Mouse (Mus musculus) lung, postnatal 10 days (tissue): ENCODE results near the gene Zfp575.
A peak's percentile ranks its signal among the peaks of the same experiment; 100 is the strongest.

Source experiments
- DNase-seq: peaks from one replicate; pipeline ENCODE4 v3.0.0; 2021

Zfp575 gene

DNA sequence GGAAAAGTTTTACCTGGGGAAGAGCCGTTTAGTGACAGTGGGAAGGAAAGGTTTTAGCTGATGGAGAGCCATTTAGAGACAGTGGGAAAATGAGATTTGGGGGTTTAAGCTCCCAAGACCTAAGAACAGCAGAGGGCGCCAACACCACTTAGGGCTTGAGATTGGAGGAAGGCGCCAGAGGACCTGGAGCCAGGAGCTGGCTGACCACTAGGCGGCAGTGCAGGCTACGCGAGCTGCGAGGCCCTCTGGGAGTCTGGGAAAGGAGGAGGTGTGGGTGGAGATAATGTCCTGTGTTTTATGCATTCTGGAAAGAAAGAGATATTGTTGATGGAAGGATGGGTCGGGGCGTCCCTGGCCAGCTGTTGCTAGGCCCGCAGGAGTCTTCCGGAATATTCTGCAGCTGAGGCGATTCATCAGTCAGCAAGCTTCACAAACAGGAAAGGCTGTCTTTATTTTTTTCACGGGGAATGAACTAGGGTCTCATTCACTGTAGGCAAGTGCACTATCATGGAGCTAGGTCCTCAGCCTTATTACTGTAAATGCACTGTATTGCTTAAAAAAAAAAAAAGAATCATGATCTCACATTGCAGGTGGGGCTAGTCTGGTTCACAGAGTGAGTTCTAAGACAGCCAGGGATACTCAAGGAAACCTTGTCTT lies 13.6 kb upstream of the Zfp575 start:
- DNase-seq: peak; percentile 98

GRCm38 (mm10) chr7:24599211-24600067 lies 12.0 kb upstream of the Zfp575 start:
- peak; percentile 49 for DNase-seq

- DNase-seq: no peak
Measured at GRCm38 (mm10) chr7:24598121-24598520, 10.7 kb upstream of the Zfp575 start.

DNA sequence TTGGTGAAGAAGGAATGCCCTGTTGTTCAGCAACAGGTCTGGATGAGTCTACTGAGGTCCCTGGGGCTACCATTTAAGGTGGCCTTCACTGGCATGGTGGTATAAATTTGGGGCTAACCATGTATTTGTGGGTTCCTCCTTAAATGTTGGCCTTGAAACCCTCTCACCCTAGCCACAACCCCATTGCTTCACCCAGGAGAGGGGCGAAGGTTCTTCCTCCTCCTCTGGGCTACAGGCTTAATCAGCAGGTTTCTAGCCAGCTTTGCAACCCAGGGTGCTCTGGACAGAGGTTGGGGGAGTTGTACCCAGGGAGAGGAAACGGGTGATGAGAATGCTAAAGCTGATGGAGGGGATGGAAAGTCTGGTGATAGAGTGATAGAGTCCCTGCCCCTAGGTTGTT lies 8.0 kb upstream of the Zfp575 start:
- DNase-seq: no peak

GRCm38 (mm10) chr7:24594309-24594803 lies 6.9 kb upstream of the Zfp575 start:
- no peak for DNase-seq

DNA sequence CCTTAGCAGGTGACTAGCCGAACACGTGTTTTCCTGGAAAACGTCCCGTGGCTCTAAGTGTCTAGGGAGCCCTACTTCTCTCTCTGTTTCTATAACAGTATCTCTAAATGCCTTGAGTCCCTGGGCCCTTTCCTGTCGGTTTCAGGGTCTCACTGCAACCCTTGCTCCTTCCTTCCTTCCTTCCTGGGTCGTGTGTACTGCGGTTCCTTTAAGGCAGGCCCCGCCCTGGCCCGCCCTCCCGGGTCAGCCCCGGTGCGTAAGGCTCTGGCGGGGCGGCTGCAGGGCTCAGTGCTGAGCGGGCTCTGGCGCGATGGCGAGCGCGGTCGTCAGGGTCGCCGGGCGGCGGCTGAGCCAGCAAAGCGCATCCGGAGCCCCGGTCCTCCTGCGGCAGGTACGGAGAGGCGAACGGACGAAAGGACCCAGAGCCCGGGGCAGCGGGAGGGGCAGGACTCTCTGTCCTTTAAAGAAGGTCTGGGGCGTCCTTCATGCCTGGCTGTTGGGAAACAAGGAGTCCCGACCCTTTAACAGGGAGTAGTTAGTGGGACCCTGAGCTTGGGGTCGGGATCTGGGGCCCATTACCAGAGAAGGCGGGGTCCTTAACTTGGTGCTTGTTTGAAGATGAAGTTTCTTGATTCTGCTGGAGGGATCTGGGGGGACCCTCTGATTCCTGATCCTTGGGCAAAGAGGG lies 6.3 kb upstream of the Zfp575 start:
- DNase-seq: peak; percentile 77

DNA sequence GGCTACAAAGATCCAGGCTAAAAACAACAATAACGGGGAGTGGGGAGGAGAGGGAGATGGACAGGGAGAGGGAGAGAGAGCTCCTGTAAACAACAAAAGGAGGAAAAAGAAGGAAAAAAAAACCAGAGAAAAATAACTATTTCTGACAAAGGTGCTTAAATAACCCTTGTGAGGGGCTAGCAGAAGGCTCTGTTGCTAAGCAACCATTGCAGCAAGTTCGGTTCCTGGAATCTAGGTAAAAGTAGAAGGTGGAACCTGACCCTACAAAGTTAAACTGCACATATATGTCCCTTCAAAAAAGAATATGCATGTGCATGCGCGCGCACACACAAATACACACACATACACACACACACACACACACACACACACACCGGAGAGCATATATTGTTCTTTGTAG lies 5.3 kb upstream of the Zfp575 start:
- DNase-seq: no peak

DNA sequence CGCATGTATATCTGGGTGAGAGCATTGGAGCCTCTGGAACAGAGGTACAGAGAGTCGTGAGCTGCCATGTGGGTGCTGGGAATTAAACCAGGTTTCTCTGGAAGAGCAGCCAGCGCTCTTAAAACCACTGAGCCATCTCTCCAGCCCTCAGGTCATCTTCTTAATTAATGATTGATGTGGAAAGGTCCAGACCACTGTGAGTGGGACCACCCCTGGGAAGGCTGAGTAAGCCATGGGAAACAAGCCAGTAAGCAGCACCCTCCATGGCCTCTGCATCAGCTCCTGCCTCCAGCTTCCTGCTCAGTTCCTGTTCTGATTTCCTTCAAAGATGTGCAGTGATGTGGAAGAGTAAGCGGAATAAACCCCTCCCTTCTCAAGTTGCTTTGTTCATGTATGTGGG lies 4.7 kb upstream of the Zfp575 start:
- DNase-seq: no peak

DNA sequence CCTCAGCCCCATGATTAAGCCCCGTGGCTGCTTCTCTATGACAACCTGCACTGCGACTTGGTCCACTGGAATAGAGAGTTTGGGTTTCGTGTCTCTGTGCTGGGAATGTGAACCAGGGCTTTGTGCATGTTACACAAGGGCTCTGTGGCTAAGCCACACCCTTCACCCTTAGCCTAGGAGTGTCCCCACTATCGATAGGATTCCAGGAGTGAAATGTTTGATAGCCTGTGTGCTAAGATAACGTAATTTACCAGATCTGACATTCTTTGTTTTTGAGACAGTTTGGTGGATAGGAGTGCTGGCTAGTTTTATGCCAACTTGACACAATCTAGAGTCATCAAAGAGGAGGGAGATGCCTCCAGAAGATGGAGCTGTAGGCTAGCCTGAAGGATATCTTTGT lies 4.3 kb upstream of the Zfp575 start:
- no peak for DNase-seq

DNA sequence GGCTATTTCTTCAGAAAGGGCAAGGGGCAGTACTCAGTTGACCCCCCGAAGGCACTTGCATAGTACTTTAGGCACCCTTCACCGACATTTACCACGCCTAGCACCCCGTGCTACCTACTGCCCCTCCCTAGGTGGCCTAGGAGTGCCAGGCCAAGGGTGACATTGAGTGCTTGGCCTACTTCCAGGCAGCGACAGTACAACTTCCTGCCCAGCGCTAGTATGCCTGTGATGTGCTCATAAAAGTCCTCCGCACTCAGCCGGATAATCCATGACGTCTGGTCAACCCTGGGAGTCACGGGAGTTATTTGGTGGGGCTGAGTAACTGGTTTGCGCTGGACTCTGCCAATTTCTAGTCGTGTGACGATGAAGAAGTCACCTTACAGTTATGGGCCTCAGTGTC lies 895 bp upstream of the Zfp575 start:
- DNase-seq: peak; percentile 68

DNA sequence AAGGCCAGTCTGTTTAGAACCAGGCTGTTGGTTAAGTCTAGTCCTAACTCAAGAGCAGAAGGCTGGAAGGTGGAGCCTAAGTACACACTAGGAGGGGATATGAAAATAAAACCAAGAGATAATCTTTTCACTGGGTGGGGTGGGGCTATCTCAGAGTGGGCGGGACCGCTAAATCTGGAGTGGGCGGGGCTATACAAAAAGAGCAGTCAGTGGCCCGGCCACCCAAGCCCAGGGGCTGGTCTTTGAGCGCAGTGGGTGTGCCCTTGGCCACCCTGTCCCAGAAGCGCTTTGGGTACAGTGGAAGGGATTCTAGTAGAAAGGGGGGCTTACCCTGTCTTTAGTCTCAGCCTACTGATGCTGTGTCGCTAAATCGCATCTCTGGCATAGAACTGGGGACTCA lies 613 bp downstream of the Zfp575 start:
- peak; percentile 52 for DNase-seq

DNA sequence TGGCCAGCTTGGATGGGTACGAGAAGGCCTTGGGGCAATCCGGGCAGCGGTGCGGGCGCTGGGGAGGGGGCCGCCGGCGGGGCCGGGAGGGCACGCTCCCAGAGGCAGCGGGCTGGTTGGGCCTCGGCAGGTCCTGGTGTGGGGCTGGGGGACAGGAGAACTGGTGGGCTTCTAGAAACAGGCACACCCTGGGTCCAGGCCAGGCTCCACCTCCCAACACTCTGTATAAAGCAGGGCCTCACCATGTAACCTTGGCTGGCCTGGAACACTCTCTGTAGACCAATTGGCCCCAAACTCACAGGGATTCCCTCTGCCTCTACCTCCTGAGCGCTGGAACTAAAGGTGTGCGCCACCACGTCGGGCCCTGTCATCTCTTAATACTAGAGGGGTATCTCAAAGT lies 1.4 kb downstream of the Zfp575 start:
- no peak for DNase-seq

DNA sequence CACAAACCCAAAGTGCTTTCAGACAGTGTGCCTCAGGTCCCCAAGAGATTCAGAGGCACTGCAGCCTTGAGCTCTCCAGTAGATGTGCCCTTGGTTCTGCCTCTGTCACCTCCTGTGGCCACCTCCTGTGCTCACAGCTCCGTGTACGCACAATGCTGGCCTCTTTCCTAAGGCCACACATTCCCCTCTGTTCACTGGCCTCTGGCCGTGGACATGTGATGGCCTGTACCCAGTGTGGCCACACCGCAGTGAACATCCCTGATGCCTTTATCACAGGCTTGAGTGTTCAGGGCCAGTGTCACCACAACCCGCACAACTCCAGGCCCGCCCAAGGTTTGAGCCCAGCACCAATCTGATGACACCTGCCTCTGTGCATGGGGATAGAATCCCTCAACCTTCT lies 2.6 kb downstream of the Zfp575 start:
- DNase-seq: no peak

DNA sequence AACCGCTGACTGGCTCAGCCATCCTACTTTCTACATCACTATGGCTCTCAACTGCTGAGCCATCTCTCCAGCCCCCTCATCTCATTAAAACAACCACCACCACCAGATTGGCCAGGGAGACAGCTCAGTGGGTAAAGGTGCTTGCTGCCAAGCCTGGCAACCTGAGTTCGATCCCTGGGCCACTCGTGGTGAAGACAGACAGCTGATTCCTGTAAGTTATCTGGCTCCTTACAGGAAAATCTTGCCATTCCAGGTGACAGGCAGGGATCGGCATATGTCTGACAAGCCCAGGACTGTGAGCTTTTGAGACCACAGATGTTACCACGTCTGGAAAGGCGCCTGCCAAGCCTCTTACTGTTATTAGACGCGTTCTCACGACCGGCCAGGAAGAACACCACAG lies 9.6 kb downstream of the Zfp575 start:
- DNase-seq: no peak

DNA sequence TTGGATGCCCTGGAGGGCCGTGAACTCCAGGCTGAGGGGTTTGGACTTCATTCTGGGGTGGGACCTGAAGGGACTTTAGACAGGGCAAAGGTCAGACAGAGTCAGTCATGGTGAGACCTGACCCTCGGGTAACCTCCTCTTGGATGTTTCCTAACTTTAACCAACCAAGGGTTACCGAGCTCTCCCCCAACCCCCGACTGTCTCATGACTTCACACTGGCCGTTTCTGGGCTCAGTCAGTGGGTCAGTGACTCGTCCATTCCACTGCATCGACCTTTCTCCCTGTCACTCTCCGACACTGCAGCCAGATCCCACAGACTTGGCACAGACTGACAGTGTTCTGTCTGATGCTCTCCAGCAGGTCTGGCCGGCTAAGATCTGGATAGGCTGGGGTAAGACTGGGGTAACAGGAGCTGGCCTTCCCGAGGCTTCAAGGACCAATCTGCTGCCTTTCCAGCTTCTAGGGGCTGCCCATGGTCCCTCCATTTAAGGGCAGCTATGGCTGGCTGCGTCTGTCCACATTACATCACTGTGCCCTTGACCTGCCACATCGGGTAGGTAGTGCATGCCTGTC lies 13.1 kb downstream of the Zfp575 start:
- peak; percentile 31 for DNase-seq

GRCm38 (mm10) chr7:24572455-24572854 lies 15.0 kb downstream of the Zfp575 start:
- DNase-seq: no peak

DNA sequence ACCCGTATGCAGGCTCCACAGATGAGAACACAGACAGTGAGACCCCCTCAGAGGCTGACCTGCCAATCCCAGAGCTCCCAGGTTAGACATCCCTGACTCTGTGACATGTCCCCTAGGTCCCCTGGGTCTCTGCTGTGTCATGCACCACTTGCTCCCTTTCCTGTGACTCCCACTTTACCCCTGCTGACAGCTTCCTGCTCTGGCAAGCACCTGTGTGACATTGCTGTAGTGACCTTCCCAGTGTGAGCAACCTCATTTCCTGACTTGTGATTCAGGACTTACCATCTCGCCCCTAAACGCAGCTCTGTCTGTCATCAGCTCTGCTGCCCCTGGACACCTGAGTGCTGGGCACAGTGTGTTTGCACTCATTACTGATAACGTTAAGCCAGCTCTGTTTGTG lies 16.4 kb downstream of the Zfp575 start:
- no peak for DNase-seq

- no peak for DNase-seq
Measured at GRCm38 (mm10) chr7:24568512-24568911, 18.9 kb downstream of the Zfp575 start.

GRCm38 (mm10) chr7:24566206-24566605 lies 21.2 kb downstream of the Zfp575 start:
- no peak for DNase-seq

DNA sequence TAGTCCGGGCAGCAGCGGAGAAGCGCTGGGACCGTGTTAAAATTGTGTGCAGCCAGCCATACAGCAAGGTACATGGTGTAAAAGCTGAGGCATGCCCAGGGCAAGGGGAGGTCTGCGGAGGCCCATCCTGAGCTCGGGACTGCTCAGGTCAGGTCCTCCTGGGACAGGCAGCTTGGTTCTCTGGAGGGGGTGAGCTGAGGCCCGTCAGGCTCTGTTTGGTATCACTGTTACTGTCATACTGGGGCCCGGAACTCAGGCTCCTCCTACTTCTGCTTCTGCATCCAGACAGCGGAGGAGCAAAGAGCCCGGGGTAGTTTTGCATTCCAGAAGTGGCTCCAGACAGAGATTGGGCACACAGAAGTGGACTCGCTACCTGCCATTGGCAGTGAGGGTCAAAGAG lies 21.8 kb downstream of the Zfp575 start:
- no peak for DNase-seq

- DNase-seq: peak; percentile 81
Measured at GRCm38 (mm10) chr7:24564607-24565265, 22.7 kb downstream of the Zfp575 start.

DNA sequence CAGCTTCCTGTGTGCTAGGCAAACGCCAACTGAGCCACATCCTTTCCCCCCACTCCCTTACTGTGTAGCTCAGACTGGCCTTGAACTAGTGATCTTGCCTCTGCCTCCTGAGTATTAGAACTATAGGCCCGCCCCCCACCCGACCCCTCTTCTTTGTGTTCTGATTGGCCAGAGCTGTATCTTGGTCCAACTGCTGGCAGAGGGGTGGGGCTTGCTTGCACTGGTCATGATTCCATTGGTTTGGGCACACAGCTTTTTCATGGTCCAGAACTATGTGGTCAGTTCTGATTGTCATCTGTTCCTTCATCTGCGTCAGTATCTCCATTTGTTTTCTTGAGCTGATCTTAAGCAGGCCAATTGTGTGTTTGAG lies 23.6 kb downstream of the Zfp575 start:
- no peak for DNase-seq
